In the genomic region with DNA sequence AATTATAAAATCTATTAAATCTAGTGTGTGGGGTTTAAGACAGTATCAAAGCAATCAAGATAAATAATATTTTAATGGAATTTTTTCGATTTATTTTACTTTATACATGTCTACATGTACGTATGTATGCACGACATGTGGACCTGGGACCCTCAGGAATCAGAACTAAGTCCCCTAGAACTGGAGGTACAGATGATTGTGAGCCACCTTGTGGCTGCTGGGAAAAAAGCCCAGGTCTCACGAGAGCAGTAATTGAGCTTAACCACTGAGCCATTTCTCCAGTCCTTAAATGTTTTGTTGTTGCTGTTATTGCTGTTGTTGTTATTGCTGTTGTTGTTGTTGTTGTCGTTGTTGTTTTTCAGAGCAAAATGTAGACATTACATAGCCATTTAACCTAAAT, we compare ENCODE assay signal across 17 mouse cellular contexts.
"Had no signal": no experiment of that assay in that cellular context is flagged by ENCODE, and none has a peak within 500 bp of the region (broad histone marks: within the 10 kb centered on the region; RNA-seq: fewer than 3 reads in every experiment).

No protein-coding gene starts in this region.

- H3K36me3 ChIP-seq: liver, embryonic 15.5 days had no signal

- H3K4me2 ChIP-seq: limb, embryonic 13.5 days; liver, embryonic 12.5 days; liver, embryonic 15.5 days; midbrain, embryonic 15.5 days; neural tube, embryonic 13.5 days had no signal

- DNase-seq: kidney, adult 18-20 months; kidney, adult 9 months; kidney, postnatal 36 days; liver; lung, adult 18-20 months; lung, postnatal 14 days; right cerebral cortex, postnatal 4 days; thymus, postnatal 25 days had no signal

- H3K27ac ChIP-seq: limb, embryonic 10.5 days; limb, embryonic 13.5 days; liver, embryonic 12.5 days; liver, embryonic 15.5 days; macrophage; midbrain, embryonic 15.5 days; neural tube, embryonic 13.5 days had no signal

- H3K27me3 ChIP-seq: limb, embryonic 13.5 days; liver, embryonic 12.5 days; liver, embryonic 15.5 days; midbrain, embryonic 15.5 days; neural tube, embryonic 13.5 days had no signal

- H3K9ac ChIP-seq: limb, embryonic 13.5 days; liver, embryonic 12.5 days; liver, embryonic 15.5 days; midbrain, embryonic 15.5 days; neural tube, embryonic 13.5 days had no signal

- H3K9me3 ChIP-seq: limb, embryonic 10.5 days; limb, embryonic 13.5 days; liver, embryonic 12.5 days; liver, embryonic 15.5 days; midbrain, embryonic 15.5 days; neural tube, embryonic 13.5 days had no signal

- H3K4me3 ChIP-seq: limb, embryonic 10.5 days; limb, embryonic 13.5 days; liver, embryonic 12.5 days; liver, embryonic 15.5 days; midbrain, embryonic 15.5 days; myocyte; neural tube, embryonic 13.5 days had no signal

- H3K4me1 ChIP-seq: limb, embryonic 10.5 days; limb, embryonic 13.5 days; liver, embryonic 12.5 days; liver, embryonic 15.5 days; neural tube, embryonic 13.5 days had no signal

- ATAC-seq: intestine, embryonic 16.5 days; liver, embryonic 12.5 days; midbrain, embryonic 15.5 days had no signal
